Mouse (Mus musculus): ENCODE data around the gene Zfp598.
A peak's percentile ranks its signal among the peaks of the same experiment; 100 is the strongest.

Gene Zfp598

DNA sequence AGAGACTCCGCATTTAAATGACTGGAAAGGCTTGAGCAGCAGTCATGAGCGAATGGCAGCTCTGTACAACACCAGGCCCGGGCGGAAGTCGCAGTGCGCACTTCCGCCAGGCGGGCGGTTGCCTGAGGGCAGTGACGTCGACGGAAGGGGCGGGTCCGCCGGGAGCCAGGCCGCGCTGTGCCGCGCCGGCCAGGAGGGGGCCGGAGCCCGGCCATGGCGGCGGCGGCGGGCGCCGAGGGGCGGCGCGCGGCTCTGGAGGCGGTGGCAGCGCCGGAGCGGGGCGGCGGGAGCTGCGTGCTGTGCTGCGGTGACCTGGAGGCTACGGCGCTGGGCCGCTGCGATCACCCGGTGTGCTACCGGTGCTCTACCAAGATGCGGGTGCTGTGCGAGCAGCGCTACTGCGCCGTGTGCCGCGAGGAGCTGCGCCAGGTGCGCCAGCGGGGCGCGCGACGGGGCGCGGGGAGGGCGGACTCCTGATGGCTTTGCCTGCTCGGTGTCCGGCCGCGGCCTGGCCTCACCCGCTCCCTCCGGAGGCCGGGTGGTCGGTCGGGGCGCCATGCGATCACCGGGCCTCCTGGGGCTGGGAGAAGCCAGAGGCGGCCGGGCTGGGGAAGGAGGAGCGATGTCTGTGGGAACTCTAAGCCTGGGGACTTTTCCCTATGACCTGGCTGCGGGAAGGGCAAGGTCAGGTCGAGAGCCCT is at the start of gene Zfp598:
Gene Zfp598, plus strand, starts transcription at position 143 of the 701 bp plus-strand sequence.
- peak; percentile 91 for DNase-seq

DNA sequence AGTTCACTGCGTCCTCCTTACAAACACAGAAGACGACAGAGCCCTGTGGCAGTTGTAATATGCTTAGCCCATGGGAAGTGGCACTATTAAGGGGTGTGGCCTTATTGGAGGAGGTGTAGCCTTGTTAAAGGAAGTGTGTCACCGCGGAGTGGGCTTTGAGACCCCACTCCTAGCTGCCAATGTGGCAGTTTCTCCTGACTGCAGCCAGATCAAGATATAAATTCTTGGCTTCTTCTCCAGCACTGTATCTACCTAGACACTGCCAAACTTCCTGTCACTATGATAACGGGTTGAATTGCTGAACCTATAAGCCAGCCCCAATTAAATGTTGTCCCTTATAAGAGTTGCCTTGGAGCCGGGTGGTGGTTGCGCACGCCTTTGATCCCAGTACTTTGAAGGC is 44.0 kb upstream of the Zfp598 start:
- DNase-seq = no peak

- peak; percentile 92 for DNase-seq
Observed at GRCm38 (mm10) chr17:24628646-24629045, 40.8 kb upstream of the Zfp598 start.

DNA sequence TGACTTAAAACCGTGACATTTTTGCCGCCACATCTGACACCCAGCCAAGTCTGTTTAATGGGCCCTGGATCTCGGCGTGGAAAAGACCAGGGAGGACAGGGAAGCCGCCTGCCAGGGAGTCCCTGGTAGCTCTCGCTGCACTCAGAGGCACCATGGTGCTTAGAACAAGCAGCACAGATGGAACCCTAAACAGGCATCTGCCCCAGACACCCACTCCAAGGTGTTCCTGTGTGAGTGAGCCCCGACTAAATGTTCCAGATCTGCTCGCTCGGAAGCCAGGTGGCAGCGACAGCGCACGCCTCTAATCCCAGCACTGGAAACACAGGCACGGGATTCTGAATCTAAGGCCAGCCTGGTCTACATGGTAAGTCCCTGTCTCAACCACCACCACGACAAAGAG is 39.4 kb upstream of the Zfp598 start:
- no peak for DNase-seq

GRCm38 (mm10) chr17:24632167-24632812 is 37.2 kb upstream of the Zfp598 start, which contains the start of the genes Tsc2 and Nthl1:
Gene Tsc2, minus strand, starts transcription at chr17:24632630.
Gene Nthl1, plus strand, starts transcription at chr17:24632680.
- DNase-seq = peak; percentile 79

DNA sequence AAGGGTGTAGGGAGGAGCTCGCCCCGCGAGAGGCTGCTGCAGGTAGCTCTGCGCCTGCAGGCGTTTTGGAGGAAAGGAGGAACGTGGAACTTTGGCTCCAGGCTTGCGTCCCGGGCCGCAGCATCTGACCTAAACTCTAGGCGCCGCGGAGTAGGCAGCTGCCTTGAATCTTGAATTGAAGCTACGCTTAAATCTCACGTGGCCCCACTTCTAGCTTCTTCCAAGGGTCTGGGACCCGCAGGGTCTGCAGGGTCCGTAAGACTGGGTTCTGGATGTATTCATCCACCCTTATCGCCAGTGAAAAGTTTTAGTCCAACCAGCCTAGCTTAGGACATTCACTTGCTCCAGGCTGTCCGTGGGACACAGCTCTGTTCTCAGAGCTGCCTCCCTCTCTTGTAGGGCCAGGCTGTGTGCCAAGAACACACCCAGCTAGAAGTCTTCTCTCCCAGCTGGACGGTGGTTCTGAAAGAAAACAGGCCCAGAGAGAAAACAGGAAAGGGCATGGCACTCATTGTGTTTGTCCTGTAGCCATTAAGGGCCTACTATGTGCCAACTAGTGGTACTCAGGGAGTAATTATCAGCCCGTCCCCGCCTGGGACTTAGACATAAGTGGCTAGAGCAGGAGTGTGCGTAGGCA is 36.6 kb upstream of the Zfp598 start:
- DNase-seq = no peak

GRCm38 (mm10) chr17:24633831-24634230 is 35.7 kb upstream of the Zfp598 start:
- DNase-seq = no peak

DNA sequence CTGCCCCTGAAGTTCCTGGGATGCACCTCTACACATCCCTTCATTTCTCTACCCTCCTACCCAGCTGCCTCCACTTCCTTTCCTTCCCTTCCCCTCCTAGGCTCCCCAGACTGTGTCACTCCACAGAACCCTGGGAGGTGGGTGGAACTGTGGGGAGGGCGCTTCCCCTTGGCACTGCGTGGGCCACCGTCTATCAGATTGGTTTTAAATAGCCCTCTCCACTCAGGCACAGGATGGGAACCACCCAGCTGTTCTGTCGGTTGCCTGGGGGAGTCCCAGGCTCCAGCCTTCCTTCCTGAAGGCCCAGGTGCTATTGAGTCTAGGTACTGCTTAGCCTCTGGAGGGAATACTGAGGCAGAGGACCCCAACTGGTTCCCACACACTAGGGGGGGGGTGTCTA is 34.5 kb upstream of the Zfp598 start:
- DNase-seq = no peak

GRCm38 (mm10) chr17:24635694-24636093 is 33.8 kb upstream of the Zfp598 start:
- no peak for DNase-seq

DNA sequence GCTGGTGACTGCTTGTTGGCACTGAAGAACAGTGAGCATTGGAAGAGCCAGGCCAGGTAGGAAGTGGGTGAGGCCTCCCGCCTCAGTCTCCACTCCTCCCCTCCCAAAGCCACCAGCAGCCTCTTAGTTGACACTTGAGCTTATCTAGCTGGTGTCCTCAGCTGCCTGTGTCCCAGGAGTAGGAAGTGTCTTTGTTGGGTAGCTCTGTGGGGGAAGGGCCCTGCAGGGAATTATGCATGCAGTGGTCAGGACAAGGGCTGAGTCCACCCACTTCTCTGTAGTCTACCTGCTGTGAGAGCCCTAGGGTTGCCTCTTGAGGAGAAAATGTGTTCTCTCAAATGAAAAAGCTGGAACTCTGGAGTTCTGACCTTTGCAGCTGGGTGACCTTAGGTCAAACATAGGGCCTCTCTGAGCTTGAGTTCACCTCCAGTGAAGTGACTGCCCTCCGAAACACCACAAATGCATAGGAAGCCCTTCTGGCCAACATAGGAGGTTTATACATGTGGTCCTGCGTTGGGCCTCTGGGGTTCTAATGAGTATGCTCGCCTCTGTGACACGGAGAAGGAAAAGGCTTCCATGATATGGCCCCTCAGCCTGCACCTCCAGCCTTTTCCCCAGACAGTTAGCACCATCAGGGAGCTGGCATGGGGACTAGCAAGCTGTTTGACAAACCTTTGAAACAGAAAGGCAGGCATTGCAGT is 32.6 kb upstream of the Zfp598 start:
- DNase-seq = no peak

DNA sequence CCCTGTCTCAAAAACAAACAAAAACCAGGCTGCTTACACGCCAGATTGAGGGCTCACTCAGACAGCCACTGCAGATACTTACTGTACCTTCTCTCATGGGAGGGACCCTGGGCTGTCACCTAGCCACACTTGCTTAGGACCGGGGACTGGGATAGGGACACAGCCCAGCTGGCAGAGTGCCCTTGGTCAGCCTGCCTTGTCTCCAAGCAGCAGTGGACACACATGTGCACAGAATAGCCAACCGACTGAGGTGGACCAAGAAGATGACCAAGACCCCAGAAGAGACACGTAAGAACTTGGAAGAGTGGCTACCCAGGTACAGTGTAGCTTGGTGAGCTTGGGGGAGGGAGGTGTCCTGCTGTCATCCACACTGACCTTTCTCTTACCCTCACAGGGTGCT is 31.3 kb upstream of the Zfp598 start:
- no peak for DNase-seq

GRCm38 (mm10) chr17:24638840-24639239 is 30.6 kb upstream of the Zfp598 start:
- no peak for DNase-seq

DNA sequence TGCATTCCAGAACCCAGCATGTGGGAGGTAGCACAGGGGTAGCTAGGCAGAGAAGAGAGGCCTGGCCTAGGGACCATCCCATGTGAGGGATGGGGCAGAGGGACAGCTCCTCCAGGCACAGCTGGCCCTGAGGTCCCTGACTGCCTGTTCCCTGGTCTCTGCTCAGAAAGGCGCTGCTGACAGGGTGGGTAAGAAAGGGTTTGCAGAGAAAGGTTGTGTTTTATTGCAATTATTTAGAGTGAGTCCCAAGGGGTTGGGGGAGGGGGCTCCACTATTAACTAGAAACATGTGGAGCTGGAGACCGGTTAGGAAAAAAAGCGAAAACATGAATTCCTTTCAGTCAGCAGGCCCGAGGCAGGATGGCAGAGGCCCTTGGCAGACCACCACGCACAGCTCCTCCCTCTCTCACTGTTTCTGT is 29.9 kb upstream of the Zfp598 start:
- no peak for DNase-seq

DNA sequence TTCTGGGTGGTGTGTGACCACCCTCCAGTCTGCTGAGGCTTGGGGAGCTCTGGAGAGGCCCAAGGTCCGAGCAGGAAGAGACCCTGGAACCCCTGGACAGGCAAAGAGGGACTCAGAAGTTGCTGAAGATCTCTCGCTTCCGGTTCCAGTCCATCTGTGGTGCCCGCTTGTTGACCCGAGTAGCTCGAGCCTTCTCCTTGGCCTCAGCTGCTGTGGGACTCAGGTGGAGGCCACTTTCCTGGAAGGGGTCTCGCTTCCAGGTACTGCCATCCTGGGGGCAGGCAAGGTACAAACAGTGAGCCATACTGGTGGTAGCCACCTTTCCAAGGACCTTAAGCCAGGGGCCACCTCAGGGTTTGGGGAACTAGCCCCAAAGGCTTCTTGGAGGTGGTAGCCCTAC is 29.4 kb upstream of the Zfp598 start:
- DNase-seq = no peak

GRCm38 (mm10) chr17:24640581-24640980 is 28.9 kb upstream of the Zfp598 start:
- DNase-seq = no peak

GRCm38 (mm10) chr17:24641944-24642343 is 27.5 kb upstream of the Zfp598 start:
- no peak for DNase-seq

DNA sequence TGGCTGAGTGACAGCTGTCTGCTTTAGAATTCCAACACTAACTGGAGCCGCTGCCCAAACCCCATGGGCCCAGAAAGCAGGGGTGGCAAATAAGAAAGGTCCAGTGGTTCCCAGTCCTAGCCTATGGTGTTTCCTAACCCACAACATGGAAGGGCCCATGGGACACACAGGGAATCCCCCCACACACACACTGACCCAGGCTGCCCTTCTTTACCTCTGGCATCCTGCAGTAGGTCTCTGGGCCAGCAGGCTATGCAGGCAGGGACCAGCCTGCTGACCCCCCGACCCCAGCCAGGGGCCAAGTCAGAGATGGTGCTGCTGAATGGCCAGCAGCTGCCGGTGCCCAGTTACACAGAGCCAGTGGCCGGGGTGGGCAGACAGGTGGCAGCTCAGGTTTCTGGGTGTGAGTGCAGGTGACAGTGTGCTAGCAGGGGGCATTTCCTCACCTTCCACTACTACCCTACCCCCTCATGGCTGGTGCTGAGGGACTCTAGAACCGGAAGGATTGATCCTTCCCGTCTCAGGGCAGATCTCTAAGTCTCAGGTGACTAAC is 26.6 kb upstream of the Zfp598 start:
- no peak for DNase-seq

DNA sequence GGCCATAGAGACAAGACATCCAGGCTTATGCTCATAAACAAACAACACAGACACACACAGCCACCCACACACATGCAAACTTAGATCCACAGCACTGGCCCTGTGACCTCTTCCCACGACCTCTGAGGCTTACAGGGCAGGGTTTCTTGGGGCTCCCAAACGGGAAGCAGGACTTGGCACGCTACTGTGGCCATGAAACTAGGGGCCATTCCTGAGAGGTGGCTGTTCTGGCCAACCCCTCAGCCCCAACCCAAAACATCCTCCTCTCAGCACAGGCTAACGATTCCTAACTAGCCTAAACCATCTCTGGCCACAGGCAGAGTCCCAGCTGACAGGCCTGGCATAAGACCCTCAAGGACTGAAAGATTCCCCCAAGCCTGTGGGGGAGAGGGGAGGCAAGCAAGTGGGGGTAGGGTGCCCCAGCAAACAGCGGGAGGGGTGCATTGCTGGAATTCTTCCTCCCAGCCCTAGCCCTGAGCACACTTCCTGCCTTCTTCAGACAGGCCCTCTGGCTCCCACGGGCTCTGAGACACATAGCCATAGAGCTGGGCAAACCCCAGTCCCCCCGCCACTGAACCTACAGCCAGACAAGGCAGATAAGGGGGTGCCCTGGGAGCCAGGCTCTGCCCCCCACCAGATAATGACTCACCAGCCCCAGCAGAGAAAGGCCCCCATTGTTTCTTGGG is 25.3 kb upstream of the Zfp598 start:
- no peak for DNase-seq

GRCm38 (mm10) chr17:24644875-24645721 is 24.4 kb upstream of the Zfp598 start:
- no peak for DNase-seq

- DNase-seq = no peak
Observed at GRCm38 (mm10) chr17:24645916-24646315, 23.6 kb upstream of the Zfp598 start.

DNA sequence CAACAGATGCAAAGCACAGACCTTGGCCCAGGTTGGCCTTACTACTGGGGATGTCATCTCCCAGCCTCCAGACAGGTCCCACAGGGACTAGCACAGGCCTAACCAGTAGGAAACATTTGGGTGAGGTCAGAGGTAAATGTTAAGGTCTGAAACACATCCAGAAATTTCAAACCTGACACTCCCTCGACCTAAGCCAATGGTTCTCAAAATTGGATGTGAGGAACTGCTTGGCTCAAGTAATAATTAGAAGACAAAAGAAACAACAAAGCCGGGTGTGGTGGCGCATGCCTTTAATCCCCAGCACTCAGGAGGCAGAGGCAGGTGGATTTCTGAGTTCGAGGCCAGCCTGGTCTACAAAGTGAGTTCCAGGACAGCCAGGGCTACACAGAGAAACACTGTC is 23.1 kb upstream of the Zfp598 start:
- DNase-seq = no peak

- DNase-seq = no peak
Observed at GRCm38 (mm10) chr17:24647493-24647892, 22.0 kb upstream of the Zfp598 start.
